Mouse (Mus musculus): Measurements from ENCODE around the gene Mamstr. TPM values are rescaled to one million over a fixed set of nuclear protein-coding genes. Genes with fewer than 3 reads are reported as not detected.
A peak's percentile ranks its signal among the peaks of the same experiment; 100 is the strongest.
"Not testable (repeated sequence)": the region's sequence is repeated elsewhere in the genome, so short reads cannot be mapped to it uniquely, and the experiment has no call there.

Mamstr gene
- polyA plus RNA-seq, 1 experiment from 2014 or later, result 7.4 TPM

GRCm38 (mm10) chr7:45661702-45662101, 21.9 kb downstream of the Mamstr start:
- H3K9ac ChIP-seq; H3K27me3 ChIP-seq; H3K27ac ChIP-seq; H3K36me3 ChIP-seq; H3K4me2 ChIP-seq; ATAC-seq (replicated peaks; ENCODE audit: insufficient number of reproducible peaks, insufficient read depth, low FRiP score, low read depth); H3K4me3 ChIP-seq; H3K9me3 ChIP-seq (replicated peaks); H3K4me1 ChIP-seq (replicated peaks): not testable (repeated sequence)
- 85% methylated on average over 6 of the region's 6 CpGs for WGBS

GRCm38 (mm10) chr7:45665303-45666138, 25.7 kb downstream of the Mamstr start:
- H3K36me3 ChIP-seq, result no peaks in the 10 kb centered on the region
- 52% methylated on average over 13 of the region's 13 CpGs for WGBS
- H3K27ac ChIP-seq, result no peak overlapping the region
- no peak overlapping the region for H3K9ac ChIP-seq
- H3K4me1 ChIP-seq (replicated peaks), result peaks cover 7% of the 10 kb centered on the region; the same call in 1 of the 2 replicates
- H3K9me3 ChIP-seq (replicated peaks), result no peaks in the 10 kb centered on the region; the same call in 1 of the 2 replicates
- ATAC-seq (replicated peaks; ENCODE audit: insufficient number of reproducible peaks, insufficient read depth, low FRiP score, low read depth), result no peak
- H3K4me3 ChIP-seq, result no peak overlapping the region
- H3K27me3 ChIP-seq, result no peaks in the 10 kb centered on the region
- H3K4me2 ChIP-seq, result no peak overlapping the region

- ATAC-seq (replicated peaks; ENCODE audit: insufficient number of reproducible peaks, insufficient read depth, low FRiP score, low read depth), result no peak
- no peaks in the 10 kb centered on the region for H3K27me3 ChIP-seq
- no peak within 1 kb of the TSS for H3K4me2 ChIP-seq
- H3K4me1 ChIP-seq (replicated peaks), result peaks cover 7% of the 10 kb centered on the region; the same call in 1 of the 2 replicates
- no peaks in the 10 kb centered on the region for H3K36me3 ChIP-seq
- no peak within 1 kb of the TSS for H3K9ac ChIP-seq
- H3K9me3 ChIP-seq (replicated peaks), result no peaks in the 10 kb centered on the region; the same call in 1 of the 2 replicates
- WGBS, result 76% methylated on average over 7 of the region's 7 CpGs
- H3K4me3 ChIP-seq, result no peak within 1 kb of the TSS
- H3K27ac ChIP-seq, result no peak within 1 kb of the TSS
These were observed 26.4 kb downstream of the Mamstr start, which contains the start of gene Fut2 for GRCm38 (mm10) chr7:45666161-45666560. TSS of gene Fut2 (minus strand) at chr7:45666394.

GRCm38 (mm10) chr7:45667761-45668160, 28.0 kb downstream of the Mamstr start:
- Histone ChIP-seq H3K9me3 (replicated peaks) (no peaks in the 10 kb centered on the region; the same call in 1 of the 2 replicates), H3K4me2 (no peak overlapping the region), H3K27me3 (no peaks in the 10 kb centered on the region), H3K36me3 (no peaks in the 10 kb centered on the region), H3K9ac (no peak overlapping the region), H3K4me1 (replicated peaks) (peaks cover 7% of the 10 kb centered on the region; the same call in 1 of the 2 replicates), H3K4me3 (no peak overlapping the region), H3K27ac (no peak overlapping the region)
- 79% methylated on average over 14 of the region's 14 CpGs for WGBS
- ATAC-seq (replicated peaks; ENCODE audit: insufficient number of reproducible peaks, insufficient read depth, low FRiP score, low read depth), result no peak

GRCm38 (mm10) chr7:45668921-45669320, 29.1 kb downstream of the Mamstr start:
- WGBS, result 96% methylated on average over 9 of the region's 9 CpGs
- Histone ChIP-seq H3K9me3 (replicated peaks) (no peaks in the 10 kb centered on the region; the same call in 1 of the 2 replicates), H3K27ac (no peak overlapping the region), H3K4me3 (no peak overlapping the region), H3K9ac (no peak overlapping the region), H3K4me1 (replicated peaks) (peaks cover 7% of the 10 kb centered on the region; the same call in 1 of the 2 replicates), H3K4me2 (no peak overlapping the region), H3K36me3 (no peaks in the 10 kb centered on the region), H3K27me3 (no peaks in the 10 kb centered on the region)
- ATAC-seq (replicated peaks; ENCODE audit: insufficient number of reproducible peaks, insufficient read depth, low FRiP score, low read depth), result no peak

- ATAC-seq (replicated peaks; ENCODE audit: insufficient number of reproducible peaks, insufficient read depth, low FRiP score, low read depth), result no peak
- no peaks in the 10 kb centered on the region for H3K27me3 ChIP-seq
- no peaks in the 10 kb centered on the region for H3K36me3 ChIP-seq
- H3K4me3 ChIP-seq, result no peak overlapping the region
- H3K4me1 ChIP-seq (replicated peaks), result peaks cover 33% of the 10 kb centered on the region
- no peaks in the 10 kb centered on the region for H3K9me3 ChIP-seq (replicated peaks)
- no peak overlapping the region for H3K27ac ChIP-seq
- 74% methylated on average over 7 of the region's 7 CpGs for WGBS
- no peak overlapping the region for H3K9ac ChIP-seq
- H3K4me2 ChIP-seq, result no peak overlapping the region
These were observed 38.0 kb downstream of the Mamstr start for GRCm38 (mm10) chr7:45677627-45678295.

- Histone ChIP-seq H3K4me2 (no peak overlapping the region), H3K9me3 (replicated peaks) (no peaks in the 10 kb centered on the region), H3K4me1 (replicated peaks) (peaks cover 38% of the 10 kb centered on the region), H3K27me3 (no peaks in the 10 kb centered on the region), H3K27ac (no peak overlapping the region), H3K9ac (no peak overlapping the region), H3K4me3 (no peak overlapping the region), H3K36me3 (no peaks in the 10 kb centered on the region)
- ATAC-seq (replicated peaks; ENCODE audit: insufficient number of reproducible peaks, insufficient read depth, low FRiP score, low read depth), result no peak
- WGBS, result 89% methylated on average over 14 of the region's 14 CpGs
These were observed 38.7 kb downstream of the Mamstr start for GRCm38 (mm10) chr7:45678513-45678912.

GRCm38 (mm10) chr7:45679966-45680621, 40.3 kb downstream of the Mamstr start:
- H3K9me3 ChIP-seq (replicated peaks), result no peaks in the 10 kb centered on the region
- H3K4me2 ChIP-seq, result no peak overlapping the region
- H3K27me3 ChIP-seq, result peaks cover 5% of the 10 kb centered on the region; the same call in 1 of the 2 replicates
- peaks cover 38% of the 10 kb centered on the region for H3K4me1 ChIP-seq (replicated peaks)
- H3K27ac ChIP-seq, result peak overlapping the region; percentile 80
- H3K4me3 ChIP-seq, result no peak overlapping the region
- 59% methylated on average over 14 of the region's 14 CpGs for WGBS
- H3K36me3 ChIP-seq, result no peaks in the 10 kb centered on the region
- no peak overlapping the region for H3K9ac ChIP-seq
- peak; percentile 69 for ATAC-seq (replicated peaks; ENCODE audit: insufficient number of reproducible peaks, insufficient read depth, low FRiP score, low read depth)

- H3K9me3 ChIP-seq (replicated peaks), result no peaks in the 10 kb centered on the region
- WGBS, result 63% methylated on average over 8 of the region's 8 CpGs
- H3K4me1 ChIP-seq (replicated peaks), result peaks cover 38% of the 10 kb centered on the region
- peak; percentile 48 for ATAC-seq (replicated peaks; ENCODE audit: insufficient number of reproducible peaks, insufficient read depth, low FRiP score, low read depth)
- H3K9ac ChIP-seq, result no peak overlapping the region
- H3K27ac ChIP-seq, result peak overlapping the region; percentile 80
- no peak overlapping the region for H3K4me3 ChIP-seq
- no peaks in the 10 kb centered on the region for H3K36me3 ChIP-seq
- no peak overlapping the region for H3K4me2 ChIP-seq
- H3K27me3 ChIP-seq, result peaks cover 6% of the 10 kb centered on the region; the same call in 1 of the 2 replicates
These were observed 41.4 kb downstream of the Mamstr start for GRCm38 (mm10) chr7:45681046-45681736.

GRCm38 (mm10) chr7:45682144-45683126, 42.7 kb downstream of the Mamstr start:
- Histone ChIP-seq H3K36me3 (no peaks in the 10 kb centered on the region), H3K4me2 (peak overlapping the region; percentile 52), H3K27ac (peak overlapping the region; percentile 80), H3K4me1 (replicated peaks) (peaks cover 38% of the 10 kb centered on the region), H3K4me3 (peak overlapping the region; percentile 15; the same call in 1 of the 2 replicates), H3K27me3 (peaks cover 6% of the 10 kb centered on the region; the same call in 1 of the 2 replicates), H3K9me3 (replicated peaks) (no peaks in the 10 kb centered on the region), H3K9ac (peak overlapping the region; percentile 46; the same call in 1 of the 2 replicates)
- WGBS, result 30% methylated on average over 14 of the region's 14 CpGs
- ATAC-seq (replicated peaks; ENCODE audit: insufficient number of reproducible peaks, insufficient read depth, low FRiP score, low read depth), result peak; percentile 38; the same call in 1 of the 2 replicates
